Mouse (Mus musculus) thymus, postnatal 4 days (tissue): Measurements from ENCODE around the gene Taok1.

Experiments used
- DNase-seq: peaks from one replicate; pipeline ENCODE4 v3.0.0; 2021

The Taok1 gene

DNA sequence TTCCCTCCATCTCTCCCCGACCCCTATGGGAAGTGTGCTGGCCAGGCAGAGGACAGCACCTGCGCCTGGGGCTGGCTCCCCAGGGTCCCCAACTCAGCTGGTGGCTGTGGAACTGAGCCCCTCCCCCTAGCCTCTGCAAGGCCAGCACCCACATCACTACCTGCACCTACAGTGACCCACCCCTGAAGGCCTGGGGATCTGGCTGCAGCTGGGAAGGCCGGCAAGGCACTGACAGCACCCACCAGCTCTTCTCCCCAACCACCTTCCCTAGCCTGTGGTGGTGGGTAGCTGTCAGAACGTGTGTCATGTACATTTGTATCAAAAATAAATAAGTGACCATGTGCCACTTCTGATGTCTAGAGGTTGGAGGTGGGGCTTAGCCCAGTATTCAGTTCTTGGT, 100.2 kb downstream of the Taok1 start:
- peak; percentile 22 for DNase-seq

DNA sequence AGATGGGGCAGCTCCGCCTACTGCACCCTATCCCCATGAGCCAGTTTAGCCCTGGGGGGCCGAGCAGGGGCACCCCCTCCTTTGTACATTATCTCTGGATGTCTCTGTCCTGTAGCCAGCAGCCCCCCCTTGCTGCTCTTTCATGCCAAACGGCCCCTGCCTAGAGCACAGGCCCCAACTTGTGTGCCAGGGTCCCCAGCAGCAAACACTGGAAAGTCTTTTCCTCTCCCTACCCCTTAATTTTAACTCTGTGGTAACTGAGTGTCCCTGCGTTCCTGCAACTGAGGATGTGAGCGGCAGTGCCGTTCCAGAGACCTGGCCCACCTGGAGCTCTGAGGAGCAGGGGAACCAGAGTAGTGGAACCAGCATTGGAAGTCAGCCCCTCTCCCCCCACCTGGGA, 100.7 kb downstream of the Taok1 start:
- DNase-seq = no peak

DNA sequence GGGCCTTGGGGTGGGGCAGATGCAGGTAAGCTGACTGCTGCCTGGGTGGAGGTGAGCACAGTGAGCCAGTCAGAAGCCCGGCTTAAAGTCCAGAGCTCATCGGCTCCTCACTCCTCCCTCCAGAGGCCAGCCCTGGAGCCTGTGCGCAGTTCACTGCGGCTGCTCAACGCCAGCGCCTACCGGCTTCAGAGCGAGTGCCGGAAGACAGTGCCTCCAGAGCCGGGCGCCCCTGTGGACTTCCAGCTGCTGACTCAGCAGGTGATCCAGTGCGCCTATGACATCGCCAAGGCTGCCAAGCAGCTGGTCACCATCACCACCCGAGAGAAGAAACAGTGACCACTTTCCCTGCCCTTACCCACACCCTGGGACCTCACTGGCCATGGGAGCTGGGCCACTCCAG, 101.3 kb downstream of the Taok1 start:
- DNase-seq = peak; percentile 13

DNA sequence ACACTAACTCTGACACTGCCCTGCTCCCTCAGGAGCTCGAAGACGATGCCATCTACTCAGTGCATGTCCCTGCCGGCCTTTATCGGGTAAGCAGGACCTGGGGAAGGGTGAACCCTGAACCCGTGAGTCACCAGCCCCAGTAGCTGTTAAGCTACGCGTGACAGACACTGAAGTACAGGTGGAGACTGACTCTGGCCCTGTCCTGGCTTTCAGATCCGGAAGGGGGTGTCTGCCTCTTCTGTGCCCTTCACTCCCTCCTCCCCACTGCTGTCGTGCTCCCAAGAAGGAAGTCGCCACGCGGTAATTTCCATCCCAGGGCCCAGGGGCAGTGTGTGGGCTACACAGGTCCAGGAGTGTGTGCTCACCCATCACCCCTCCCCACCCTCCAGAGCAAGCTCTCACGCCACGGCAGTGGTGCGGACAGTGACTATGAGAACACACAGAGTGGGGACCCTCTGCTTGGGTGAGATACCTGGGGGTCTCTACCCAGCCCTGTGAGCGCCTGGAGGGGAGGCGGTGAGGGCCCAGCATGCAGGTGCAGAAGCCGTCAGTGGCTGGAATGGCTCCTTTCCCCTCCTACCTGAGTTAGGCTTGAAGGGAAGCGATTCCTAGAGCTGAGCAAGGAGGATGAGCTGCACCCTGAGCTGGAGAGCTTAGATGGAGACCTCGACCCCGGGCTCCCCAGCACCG, 102.2 kb downstream of the Taok1 start:
- DNase-seq = no peak

DNA sequence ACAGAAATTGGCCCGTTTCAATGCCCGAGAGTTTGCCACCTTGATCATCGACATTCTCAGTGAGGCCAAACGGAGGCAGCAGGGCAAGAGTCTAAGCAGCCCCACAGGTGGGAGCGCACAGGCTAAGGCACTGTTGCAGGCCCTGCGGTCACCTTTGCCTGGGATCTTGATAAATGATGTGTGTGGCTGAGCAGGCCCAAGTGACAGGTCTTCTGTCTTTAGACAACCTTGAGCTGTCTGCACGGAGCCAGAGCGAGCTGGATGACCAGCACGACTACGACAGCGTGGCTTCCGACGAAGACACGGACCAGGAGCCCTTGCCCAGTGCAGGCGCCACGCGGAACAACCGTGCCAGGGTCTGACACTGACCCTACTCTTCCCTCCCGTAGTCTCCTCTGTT, 103.2 kb downstream of the Taok1 start:
- DNase-seq = no peak

DNA sequence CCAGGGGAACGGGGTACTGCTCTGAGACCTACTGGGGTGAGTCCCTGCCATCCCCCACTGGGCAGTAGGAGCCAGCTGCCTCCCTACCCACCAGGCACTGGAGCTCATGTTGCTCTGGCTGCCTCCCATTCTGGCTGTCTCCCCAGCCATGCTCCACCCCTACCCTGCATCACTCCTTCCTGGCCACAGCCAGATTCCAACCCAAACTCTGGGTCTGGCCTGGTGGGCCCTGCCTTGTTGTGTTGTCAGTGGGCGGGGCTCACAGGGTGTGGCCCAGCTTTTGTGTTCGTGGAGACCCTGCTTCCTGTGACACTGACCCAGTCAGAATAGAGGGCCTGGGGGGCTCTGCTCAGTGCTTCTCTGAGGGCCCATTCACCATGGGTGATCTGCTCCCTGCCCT, 104.1 kb downstream of the Taok1 start:
- no peak for DNase-seq

DNA sequence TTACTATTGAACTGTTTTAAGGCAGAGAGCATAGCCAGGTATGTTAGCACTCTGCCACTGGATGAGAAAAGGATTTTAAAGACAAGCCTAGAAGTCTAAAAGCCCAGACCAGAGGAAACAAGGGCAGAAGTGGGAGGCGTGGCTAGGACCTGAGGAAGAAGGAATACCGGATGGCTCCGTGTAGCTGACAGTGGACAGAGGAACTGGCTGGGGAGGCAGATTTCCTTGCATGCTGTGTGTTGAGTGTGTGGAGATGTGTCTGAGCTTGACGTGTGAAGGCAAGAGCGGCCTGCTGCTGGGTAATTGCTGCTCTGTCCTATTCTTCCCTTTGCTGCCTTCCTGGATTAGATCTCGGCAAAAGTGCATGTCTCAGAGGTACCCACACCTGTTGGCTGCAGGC, 105.1 kb downstream of the Taok1 start:
- DNase-seq = no peak

DNA sequence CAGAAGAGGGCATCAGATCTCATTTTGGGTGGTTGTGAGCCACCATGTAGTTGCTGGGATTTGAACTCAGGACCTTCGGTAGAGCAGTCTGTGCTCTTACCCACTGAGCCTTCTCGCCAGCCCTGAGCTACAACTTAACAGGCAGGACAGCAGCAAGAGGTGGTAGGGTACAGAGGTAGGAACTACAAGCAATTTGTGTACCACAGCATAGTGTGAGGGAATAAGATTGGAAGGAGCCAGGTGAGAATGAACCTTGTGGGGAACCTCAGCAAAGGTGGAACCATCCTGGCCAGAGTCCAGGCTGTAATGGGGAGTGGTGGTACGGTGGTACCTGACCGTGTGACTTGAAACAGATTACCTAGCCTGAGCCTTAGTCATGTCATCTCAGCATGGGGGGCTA, 105.6 kb downstream of the Taok1 start:
- DNase-seq = no peak

DNA sequence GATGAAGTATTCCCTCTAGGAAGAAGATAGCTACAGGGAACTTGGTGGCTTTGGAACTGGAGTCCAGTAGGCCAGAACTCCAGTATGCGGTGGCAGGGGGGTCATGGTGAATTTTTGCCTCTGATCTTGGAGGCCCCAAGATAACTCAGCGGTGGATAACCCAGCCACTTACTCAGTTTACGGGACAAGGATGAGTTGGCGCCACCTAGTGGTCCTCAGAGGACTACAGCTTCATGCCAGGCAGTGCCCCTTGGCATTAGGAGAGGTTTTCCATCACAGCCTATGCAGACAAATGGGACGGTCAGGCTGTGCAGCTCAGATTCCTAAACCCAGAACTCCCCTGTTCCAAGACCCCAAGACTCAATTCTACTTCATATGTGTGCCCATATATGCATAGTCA, 106.2 kb downstream of the Taok1 start:
- DNase-seq = peak; percentile 87

DNA sequence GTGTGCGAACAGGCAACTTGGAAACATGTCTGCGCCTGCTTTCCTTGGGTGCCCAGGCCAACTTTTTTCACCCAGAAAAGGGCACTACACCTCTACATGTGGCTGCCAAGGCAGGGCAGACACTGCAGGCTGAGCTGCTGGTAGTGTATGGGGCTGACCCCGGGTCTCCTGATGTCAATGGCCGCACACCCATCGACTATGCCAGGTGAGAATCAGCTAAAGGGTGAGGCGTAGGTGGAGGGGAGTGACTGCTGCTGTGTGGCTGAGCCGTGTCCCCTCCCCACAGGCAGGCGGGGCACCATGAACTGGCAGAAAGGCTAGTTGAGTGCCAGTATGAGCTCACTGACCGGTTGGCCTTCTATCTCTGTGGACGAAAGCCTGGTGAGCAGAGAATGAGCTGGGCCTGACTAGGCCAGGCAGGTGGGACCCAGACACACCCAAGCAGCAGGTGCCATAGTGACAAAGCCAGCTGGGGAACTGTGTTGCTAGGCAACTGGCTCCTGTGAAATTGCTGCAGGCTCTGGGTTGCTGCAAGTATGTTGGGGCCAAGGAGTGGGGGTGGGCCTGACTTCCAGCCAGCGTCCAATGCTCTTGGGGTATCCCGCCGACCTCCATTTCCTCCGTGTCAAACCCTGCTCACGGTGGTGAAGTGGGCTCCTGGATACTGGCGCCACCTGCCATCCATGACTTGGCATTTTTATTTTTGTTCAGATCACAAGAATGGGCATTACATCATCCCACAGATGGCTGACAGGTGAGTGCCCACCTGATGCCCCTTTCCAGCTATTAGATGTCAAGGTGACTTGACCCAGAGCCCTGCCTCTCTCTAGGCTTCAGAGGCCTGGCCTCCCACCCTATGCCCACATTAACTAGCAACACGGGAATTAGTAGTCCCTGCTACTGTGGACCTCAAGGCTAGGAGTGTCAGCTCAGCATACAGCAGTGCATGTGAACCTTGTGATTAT, 107.0 kb downstream of the Taok1 start:
- DNase-seq = no peak

DNA sequence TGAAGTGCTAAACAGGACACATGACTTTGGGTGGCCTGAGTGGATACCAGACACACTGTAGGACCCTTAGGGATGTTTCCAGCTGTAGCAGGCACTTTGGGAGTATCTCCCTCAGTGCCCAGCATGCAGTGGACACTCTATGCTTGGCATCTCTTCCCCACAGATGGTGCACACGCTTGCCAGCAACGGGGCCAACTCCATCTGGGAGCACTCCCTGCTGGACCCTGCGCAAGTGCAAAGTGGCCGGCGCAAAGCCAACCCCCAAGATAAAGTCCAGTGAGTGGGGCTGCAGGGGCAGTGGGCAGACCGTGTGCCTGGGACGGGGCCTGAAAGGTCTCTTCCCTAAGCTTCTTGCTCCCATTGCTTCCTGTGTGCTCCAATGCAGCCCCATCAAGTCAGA, 108.3 kb downstream of the Taok1 start:
- no peak for DNase-seq

DNA sequence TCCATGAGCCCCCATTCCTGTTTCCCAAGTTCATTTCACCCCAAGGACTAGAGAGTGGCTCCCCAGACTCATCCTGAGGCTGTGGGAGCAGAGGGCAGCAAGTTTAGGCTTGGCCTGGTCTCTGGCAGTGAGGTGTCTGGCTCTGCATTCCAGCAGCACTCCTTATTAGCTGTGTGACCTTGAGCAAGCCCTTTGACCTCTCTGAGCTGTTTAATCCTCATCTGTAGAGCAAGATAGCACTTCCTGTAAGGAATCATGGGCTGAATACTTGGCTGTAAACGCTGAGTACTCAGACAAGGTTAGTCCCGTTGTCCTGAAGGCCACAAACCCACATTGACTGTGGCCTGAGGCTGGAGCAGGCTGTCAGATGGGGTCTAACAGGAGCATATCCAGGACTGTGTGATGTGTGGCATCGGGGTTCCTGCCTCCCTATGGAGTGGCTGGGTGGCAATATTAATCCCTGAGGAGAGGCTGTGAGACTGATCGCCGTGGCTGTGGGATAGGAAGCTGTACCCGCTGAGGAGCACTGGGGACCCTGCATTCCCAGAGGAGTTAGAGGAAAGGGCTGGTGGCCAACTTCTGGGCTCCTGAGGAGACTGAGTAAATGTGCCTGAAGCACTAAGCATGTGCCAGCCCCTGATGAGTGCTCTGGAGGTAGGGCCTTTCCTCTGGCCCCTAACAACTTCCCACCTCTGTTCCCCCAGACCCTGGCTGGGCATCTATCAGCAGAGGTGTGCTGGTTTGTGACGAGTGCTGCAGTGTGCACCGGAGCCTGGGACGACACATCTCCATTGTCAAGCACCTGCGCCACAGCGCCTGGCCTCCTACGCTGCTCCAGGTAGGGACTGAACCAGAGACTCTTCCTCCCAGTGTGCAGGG, 109.1 kb downstream of the Taok1 start:
- DNase-seq = no peak

DNA sequence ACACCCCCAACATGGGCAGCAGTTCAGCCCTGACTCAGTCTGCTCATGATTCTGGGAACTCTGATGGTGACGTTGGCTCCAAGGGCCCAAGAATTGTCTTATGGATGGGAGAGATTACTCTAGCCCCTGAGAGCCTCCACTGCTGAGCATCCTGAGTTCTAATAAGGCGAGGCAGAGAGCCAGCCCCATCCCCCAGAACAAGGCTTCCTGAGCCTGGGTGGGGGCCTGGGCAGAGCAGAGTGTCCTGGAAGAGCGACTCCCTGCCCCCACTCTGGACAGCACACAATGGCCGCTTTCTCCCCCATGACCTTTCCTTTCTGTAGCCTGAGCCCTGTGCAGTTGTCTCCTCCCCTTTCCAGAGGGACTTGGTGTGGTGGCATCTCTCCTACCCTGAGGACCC, 109.8 kb downstream of the Taok1 start:
- no peak for DNase-seq

DNA sequence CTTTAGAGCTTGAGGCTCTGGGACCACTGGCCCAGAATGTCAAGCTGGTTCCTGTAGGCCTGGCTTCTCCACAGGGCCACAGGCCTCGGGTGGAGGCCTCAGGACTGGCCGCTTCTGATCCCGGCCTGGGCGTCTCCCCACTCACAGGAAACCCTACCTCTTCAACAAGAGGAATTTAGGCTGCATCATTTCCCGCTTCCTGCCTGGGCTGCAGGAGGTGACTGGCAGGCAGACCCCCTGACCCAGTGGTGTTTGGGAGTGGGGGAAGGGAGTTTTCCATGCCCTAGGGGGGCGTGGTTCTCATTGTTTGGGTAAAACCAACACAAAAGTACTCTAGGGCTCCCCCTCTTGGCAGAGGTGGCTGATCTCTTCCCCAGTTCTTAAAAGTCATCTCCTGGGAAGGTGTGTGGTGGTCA, 110.3 kb downstream of the Taok1 start:
- peak; percentile 82 for DNase-seq

DNA sequence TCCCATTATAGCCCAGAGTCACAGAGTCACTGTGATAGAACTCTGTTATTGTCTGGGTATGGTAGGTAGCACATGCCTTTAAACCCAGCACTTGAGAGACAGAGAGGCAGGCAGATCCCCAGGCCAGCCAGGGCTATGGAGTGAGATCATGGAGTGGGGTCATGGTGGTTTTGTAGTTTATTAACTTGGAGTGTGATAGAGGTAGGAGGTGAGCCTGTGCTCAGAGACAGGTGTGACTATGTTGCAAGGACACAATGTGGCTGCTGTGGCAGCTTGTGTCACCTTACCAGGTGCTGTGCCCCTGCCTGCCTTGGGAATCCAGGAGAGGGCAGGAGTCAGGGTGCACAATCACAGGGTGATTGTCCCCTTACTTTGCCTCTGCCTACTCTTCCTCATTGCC, 112.1 kb downstream of the Taok1 start:
- no peak for DNase-seq

DNA sequence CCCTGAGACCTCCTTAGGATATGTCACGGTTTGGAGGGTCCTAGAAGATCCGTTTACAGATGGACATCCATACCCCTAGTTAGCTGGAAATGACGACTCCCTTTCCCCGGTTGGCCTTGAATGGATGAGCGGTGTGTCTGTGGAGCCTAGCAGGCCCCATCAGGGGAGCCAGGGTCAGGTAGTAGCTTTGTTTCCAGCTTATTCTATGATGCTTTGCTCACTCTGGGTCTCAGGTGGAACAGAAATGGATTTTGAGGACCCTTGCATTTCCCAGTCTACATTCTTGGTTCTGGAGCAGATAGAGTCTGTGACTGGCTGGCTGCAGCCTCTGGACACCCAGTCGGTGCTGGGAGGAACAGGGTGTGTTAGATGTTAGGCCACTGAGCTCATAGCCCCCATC, 112.8 kb downstream of the Taok1 start:
- no peak for DNase-seq

DNA sequence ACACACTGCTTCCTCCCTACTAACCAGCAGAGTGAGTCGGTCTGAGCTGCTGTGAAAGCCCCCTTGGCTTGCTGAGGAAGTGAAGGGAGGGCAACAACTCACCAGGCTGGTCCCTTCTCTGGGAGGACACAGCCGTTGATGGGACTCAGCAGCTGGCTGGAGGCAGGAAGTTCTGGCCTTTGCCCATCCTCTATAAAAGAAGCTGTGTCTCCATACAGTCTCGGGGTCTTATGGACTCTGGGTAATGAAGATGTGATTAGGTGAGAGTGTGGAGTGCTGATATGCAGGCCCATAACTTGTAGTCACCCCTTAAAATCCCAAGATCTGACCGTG, 113.3 kb downstream of the Taok1 start:
- DNase-seq = no peak

DNA sequence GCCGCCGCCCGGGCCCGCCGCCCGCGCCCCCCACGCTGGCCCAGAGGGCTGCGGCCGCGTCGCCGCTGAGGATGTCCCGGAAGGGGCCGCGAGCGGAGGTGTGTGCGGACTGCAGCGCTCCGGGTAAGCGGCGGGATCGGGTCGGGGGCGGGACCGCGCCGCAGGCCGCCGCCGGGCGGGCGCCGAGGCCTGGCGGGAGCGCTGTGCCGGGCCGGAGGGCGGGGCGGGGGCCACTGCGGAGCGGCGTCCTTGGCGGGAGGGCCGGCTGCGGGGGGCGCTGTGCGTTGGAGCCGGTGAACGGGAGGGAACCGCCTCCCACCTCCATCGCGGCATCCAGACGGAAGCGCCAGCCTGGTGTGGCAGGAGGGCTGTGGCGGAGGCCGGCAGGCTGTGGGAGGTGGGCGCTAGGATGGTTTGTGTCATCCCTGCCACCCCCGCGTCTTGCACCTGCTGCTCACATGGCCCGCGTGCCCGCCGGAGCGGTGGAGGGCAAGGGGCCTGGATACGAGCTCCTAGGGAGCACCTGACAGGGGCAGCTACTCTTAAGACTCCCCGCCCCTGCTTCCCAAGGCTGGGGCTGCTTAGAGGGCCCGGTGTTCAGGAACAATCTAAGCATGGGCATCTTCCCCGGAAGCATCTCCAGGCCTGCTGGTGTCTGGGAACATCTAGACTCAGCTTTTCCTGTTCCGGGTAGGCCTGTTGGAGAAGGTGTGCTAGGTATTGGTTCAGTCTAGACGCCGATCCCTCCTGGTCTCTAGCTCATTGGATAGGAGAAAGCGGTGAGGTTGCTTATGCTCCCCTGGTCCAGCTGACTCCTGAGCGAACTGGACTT, 113.9 kb downstream of the Taok1 start, which contains the start of gene Git1:
Gene Git1, plus strand, starts transcription at position 51 of the 832 bp plus-strand sequence.
- peak; percentile 75 for DNase-seq

DNA sequence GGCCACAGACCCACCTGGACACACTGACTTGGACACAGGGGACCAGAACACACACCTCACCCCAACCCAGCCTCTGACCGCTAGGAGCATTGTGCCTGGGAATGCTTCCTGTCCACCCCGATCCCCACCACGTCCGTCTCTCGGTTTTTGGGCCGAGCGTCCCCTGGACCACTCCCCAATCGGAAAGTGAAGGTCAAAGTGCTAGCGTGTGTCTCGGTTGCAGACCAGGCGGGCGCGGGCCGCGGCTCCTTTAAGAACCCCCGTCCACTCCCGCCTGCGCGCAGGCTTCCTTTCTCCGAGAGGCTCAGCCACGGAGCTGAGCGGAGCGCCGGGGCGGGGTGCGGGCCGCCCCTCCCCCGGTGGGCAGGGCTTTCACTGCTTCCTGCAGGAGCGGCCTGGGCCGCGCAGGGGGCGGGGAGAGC, 114.7 kb downstream of the Taok1 start:
- peak; percentile 94 for DNase-seq

DNA sequence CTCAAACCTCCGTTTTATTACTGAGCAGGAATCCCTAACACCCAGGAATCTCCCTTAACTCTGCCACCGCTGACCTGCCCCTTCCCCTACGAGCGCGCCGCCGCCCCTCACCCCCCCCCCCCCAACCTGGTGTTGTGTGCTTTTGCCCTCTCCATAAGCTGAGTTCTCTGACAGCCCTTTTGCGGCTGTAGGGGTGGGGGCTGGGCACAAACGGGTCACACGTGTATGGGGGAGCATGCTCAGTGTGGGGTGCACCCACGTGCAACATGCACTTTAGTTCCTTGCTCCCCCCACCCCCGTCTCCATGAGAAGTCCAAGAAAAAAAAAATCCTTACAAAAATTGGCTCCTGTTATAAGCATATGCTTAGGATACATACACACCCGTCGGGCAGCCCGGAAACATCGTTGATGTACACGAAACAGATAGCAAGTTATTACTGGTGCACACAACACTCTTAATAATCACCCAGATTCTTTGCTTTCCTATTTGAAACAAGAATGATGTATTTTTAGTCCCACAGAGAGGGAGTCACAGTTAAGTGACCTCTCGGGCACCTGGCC, 115.2 kb downstream of the Taok1 start:
- peak; percentile 76 for DNase-seq

DNA sequence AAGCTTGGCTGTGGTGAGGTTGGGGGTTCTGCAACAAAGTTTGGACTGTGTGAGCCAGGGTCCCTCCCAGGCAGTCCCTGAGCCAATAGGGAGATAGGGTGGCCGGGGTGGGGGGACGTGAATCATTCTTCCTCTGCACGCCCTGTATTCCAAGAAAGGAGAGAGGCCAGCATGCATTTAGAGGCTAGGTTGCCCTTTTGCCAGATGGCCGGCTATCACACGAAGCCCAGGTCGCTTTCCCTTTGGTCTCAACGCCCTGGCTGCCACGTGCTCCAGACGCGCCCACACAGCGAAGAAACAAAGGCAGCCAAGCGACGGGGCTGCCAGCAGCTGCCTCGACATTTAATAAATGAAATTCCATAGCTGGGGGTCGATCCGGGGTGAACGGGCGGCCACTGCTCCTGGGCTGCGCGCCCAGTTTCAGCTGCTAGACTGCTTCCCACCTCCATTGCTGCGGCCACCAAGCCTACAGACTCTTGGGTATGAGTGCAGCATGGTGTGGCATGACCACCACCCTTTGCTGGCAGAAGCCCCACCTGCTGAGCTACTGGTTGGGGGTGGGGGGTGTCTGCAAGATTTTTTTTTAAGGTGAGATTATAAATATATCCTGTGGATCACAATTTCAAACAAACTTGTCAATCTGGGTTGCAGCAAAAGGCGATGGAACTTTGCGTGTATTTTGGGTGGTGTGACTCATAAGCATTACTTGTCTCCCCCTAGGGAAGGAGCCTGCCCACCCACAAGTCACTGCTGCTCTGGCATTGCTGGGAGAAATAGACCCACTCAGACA, 115.9 kb downstream of the Taok1 start:
- no peak for DNase-seq
